Mouse (Mus musculus): ENCODE results near the gene Chmp6.

The Chmp6 gene

DNA sequence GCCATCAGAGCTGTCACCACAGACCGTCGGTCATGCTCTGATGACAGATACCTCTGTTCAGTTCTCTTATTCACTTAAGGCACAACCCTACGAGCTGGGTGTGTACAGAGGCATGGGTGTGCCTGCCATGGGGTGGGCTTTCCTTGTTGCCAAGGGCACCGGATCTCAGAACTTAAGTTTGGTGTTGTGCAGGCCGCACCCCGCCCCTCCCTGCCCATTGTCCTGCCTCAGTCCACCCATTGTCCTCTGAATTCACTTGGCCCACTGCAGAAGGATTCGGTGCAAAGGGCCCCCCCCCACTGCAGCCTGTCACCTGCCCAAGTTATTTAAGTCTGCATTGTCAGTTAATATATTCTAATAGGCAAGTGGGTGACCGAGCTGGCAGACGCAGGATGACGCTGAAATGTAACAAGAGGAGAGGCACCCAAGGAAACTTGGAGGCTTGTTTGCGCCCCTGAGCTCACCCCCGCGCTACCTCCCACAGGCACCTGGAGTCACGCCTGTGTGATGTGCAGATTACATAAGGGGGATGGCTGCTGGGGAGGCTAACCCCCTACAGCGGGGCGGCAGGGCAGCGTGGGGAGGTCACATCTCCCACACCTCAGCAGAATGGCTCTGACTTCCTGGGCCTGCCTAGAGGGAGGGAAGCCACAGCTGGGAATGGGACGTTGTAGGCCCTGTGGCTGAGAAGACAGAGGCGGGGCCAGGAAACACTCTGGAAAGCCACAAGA, 24.7 kb downstream of the Chmp6 start:
- DNase-seq = no peak

DNA sequence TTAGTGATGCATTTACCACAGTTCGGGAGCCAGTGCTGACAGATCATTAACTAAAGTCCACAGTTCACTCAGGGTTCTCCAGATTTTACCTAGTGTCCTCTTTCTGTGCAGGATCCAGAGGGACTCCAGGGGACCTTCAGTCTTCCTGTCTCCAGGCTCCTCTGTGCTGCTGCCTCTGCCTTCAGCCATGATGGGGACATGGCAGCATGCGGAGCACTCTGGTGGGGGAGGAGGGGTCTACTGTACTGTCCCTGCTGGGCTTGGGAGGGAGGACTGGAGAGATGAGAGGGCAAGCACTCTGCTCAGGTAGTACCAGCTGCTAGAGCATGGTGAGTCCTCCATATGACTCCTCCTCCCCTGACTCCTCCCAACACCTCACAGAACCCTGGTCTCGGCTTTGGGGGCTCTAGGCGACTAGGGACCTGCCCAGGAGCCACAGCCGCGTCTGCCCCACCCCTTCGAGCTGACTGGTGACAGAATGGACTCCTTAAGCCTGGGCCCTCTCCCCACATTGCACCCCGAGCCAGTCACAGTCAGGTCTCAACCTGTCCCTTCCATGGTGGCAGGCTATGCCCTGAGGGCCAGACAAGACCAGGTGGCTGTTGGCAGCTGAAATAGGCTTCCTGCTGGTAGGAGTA, 26.0 kb downstream of the Chmp6 start:
- no peak for DNase-seq

DNA sequence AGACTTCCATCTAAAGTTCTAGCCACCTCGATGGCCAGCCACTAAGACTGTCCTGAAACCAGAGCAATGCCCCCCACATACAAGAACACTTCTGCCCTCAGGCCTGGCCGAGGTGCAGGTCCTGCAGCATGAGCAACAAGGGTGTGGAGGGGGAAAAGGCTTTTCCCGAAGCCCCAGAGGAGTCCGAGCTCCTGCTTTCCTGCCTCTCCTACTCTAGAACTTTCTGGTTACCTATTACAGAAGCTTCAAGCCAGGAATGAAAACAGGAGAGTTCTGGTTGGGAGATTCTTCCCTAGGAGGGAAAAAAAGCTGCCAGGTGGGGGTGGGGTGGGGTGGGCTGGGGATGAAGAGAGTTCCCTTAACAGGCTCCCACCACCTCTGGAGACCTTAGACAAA, 26.5 kb downstream of the Chmp6 start:
- no peak for DNase-seq

DNA sequence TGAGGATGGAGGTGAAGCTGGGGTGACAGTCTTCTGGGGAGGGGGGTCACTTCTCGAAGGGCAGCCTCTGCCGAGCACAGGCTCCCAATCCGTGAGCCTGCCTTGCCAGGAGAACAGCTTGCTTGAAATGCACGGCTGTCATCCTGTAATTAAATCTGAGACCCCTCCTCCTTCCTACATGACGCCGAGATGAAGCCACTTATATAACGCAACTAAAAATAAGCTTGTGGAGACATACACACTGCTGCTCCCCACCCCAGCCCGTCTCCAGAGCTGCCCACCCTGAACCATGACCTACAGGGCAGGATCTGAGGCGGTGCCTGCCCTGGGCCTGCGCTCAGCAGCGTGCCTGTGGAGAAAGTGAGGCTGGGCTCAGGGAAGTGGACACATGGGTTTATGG, 26.9 kb downstream of the Chmp6 start:
- DNase-seq = no peak

DNA sequence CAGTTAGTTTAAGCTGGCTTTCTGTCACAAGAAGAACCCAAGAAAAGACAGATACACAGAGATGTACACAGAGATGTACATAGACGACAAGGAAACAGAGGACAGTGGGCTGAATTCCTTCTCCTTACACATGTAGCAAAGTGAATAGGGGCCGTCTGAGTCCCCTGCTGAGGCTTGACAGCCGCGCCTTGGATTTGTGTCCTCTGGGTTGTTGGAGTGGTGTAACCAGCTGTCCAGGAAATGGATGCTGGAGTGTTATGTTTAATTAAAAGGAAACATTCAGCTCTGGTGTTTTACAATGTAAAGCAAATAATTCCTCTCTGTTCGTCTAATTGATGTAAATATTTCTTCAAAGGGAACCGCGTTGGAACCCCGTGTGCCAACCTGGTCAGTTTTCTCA, 28.6 kb downstream of the Chmp6 start:
- DNase-seq = no peak

DNA sequence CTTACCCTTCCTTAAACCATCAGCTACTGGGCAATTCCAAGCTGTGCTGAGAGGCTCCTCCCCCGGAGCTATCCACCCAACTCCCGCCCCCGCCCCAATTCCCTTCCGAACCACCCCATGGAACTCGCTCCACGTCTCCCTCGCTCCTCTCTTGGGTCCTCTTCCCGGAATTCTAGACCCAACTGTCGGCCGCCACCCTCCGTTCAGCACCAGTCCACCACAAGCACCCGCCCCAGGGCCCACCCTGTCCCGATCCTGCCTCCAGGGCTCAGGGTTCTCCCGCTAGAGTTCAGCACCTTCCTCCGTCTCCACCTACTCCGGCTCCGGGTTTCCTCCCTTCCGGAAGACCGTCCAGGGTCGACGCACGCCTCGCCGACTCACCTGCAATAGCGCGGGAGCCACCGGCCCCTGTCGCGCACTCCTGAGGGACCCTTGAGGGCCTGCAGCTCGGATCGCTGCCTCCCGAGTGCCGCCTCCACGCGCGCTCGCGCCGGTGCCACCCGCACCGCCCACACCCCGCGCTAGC, 29.0 kb downstream of the Chmp6 start:
- DNase-seq = no peak

DNA sequence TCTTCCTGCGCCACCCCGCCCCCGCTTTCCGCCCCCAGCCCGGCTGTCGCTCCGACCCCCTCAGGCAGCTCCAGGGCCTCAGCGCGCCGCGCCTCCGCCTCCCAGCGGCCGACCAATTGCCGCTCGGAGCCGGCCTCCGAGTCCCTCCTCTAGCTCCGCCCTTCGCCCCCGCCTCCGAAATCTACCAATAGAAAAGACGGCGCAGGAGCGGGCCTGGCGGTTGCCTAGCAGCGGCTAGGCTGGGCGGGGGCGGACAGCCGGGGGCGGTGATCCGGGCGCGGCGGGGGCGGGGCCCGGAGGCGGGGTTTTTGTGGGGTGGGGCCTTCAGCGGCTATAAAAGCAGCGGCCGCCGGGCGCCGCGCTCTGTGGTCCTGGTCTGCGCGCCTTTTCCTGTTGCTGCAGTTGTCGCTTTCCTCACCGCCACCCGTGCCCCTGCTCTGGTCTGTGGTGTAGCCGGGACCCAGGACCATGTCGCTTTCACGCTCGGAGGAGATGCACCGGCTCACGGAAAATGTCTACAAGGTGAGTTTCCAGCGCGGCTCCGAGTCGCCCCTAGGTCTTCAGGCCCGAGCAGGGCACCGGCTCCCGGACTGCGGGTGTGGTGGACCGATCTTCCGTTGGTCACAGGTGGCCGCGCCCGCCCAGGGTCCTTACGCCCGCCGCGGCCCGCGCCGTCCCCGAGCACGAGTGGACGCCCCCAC, 29.6 kb downstream of the Chmp6 start, which contains the start of gene Baiap2:
Gene Baiap2, plus strand, starts transcription at position 37 of the 701 bp plus-strand sequence.
- DNase-seq = peak; percentile 96 to 99

DNA sequence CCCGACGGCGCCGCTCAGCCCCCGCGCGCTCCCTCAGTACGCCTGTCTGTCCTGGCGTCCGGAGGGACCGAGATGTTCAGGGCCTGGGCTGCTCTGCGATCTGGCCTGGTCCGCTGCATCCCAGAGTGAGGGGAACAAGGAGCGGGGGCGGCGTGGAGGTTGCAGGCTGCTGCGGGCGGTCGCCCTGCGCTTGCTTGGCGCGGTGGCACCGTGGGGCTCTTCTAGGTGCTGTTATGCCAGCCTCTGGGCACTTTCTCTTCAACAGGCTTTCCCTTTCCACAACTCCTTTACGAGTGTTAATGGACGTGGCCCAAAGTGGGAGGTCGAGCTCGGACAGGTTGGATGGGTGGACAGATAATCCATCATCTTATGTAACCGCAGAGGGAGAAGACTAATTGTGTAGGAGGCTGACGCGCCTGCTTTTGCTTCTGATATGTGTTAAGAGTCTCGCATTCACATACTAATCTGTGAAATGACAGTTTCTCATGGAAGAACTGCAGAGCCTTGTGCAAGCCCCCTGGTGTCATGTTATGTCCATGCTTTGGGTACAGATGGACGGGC, 30.3 kb downstream of the Chmp6 start:
- peak; percentile 50 to 57 for DNase-seq

DNA sequence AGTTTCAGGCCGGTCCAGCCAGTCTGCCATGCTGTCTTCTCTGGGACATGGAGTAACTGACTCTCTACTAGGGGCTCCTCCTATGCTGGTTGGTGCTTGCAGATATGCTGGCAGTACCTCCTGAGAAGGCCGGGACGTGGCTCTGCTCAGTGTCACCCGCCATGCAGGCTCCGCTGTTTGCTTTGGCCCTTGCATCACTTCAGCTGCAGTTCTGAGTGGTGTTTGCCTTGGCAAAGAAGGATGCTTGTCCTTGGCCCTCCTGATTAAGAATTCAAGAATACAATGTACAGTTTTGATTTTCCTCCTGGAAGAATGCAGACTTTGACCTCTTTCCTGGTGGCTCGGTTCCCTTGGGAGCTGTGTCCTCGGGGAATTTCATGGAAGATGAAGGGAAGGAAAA, 32.1 kb downstream of the Chmp6 start:
- no peak for DNase-seq

DNA sequence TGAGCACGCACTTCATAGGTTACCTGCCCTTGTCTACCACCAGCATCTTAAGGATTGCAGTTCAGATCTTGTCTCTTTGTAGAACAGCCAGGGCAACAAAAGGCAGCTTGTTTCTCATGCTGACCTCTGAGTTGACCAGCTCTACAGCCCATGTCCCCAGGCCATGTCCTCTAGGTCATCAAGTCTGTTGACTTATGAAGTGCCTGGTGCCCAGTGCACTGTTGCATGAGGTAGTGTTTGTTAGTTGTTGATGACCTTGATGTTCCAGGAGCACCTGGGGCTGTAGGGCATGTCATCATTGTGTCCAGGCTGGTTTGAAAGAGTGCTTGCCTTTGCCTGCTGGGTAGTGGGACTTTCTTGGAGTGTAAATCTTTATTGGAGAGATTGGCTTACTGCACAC, 34.2 kb downstream of the Chmp6 start:
- DNase-seq = no peak

DNA sequence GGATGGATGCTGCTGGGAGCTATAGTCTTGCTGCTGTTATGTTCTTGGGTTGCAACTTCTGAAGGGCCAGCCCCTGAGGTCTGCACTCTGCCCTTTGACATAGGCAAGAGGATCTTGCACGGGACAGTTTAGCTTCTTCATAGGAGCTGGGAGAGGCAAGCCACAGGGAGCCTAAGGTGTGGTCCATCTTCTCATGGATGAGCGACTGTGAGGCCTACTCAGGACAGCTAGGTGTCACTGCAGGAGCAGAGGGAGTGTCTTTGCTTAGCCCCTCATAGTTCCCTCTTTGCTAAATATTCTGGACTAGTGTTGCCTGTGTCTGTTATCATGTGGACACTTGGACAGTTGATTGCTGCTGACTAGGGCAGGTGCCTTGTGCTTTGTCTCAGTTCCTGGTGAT, 34.7 kb downstream of the Chmp6 start:
- DNase-seq = no peak

DNA sequence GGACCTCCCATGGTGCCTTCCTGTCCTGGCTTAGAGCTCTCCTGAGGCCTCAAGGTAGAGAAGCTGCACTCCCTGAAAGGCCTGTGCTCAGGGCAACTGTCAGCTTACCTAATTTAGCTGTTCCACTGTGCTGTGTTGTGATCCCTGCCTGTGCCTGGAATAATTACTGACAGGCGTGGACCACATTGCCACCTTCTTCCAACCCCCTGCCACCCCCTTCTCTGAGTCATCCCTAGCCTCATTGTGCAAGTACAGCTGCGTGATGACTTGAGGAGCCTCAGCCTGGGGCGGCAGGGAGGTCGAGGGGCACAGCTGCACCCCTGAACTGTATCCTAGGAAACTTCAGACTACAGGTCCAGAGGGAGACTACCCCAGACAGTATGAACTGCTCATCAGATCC, 35.1 kb downstream of the Chmp6 start:
- no peak for DNase-seq

DNA sequence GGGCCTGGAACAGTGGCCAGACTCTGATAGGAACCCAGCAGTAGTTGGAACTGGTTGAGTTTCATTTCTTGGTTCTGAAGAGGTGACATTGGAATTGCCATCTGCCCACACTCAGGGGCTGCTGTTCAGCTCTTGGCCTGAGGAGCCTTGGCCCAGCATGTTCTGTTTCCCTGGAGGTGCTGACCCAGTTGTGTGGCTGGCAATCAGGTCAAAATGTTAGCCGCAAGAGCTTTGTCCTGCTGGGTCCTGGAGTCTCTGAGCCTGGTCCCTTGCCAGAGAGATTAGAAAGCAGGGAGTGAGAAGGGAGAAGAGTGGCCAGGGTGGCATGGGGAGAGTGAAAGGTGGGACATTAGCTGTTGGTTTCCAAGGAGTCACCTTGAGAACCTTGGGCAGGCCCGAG, 35.6 kb downstream of the Chmp6 start:
- peak; percentile 37 for DNase-seq

DNA sequence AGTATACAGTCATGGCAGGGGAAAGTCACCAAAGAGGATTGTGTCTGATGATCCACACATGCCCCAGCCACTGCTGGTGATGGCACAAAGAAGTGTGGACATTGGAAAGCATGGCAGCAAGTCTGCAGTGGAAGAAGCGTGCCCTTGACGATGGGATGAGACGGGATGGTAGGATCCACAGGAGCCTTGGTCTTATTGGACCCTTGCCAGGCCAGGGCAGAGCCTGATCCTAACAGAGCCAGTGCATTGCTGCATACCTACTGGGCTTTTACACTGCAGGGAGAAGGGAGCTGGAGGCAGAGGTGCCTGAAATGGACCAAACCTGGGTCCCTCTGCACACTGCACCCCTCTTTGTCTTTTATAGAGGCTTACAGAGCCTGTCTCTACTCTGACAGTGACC, 37.3 kb downstream of the Chmp6 start:
- no peak for DNase-seq

DNA sequence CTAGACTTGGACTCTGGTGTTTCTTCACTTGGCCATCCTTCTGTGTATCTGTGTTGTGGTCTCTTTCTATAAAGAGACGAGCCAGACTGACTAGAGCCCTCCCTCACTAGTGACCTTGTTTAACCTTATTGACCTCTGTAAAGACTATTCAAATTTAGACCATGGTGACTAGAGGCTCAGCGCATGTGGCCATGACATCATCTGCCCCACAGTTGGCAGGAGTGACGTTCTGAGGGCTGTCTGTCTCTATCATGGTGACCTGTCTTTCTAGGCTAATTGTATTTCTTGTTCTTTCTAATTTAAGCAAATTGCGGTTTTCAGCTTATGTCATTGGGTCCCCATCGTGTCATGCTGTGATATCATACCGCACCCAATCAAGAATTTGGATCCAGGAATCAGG, 38.1 kb downstream of the Chmp6 start:
- DNase-seq = no peak

DNA sequence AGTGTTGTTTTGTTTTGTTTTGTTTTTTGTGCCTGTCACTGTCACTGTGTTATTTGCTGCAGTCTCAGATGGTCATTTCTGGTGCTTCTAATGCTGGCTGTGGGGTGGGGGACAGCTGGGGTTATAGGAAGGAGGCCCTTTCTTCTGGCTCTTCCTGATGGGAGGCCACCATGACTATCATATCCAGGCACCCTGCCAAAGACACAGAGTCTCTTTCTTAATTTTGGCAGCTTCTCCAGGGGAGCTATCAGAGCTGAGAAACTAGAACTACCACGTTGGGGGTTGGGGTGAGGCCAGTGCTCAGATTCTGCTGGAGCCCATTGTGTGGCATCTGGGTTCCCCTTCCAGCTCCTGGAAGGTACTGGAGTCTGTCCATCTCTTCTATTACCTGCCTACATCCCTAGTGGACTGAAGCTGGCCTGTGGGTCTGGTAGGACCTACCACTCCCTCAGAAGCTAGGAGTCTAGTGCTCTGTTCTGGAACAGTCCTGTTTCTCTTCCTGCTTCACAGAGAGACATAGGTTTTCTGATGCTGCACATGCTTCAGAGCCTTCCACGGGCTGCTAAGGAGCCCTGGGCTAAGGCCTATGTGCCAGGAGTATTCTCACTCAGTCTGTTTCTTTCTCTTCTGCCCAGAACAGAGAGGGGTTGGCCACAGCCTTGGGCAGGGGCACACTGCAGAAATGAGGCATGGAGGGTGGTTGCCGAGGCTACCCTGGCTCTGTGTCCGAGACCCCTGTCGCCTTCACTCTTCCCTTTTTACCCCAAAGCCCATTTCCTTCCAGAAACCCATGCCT, 39.4 kb downstream of the Chmp6 start:
- no peak for DNase-seq

DNA sequence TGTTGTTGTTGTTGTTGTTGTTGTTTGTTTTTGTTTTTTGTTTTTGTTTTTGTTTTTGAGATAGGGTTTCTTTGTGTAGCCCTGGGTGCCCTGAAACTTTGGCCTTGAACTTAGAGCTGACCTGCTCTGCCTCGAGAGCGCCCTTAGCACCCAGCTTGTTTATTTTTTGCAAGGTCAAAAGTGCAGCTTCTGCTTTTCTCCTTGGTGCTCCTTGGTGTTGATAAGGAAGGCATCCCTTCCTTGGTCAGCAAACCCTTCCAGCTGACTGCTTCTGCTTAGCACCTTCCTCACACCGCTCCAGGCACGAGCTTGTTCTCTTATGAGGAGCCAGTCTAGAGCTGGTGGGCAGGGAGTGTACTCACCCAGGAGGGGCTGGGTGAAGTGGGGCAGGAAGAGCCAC, 41.0 kb downstream of the Chmp6 start:
- no peak for DNase-seq

DNA sequence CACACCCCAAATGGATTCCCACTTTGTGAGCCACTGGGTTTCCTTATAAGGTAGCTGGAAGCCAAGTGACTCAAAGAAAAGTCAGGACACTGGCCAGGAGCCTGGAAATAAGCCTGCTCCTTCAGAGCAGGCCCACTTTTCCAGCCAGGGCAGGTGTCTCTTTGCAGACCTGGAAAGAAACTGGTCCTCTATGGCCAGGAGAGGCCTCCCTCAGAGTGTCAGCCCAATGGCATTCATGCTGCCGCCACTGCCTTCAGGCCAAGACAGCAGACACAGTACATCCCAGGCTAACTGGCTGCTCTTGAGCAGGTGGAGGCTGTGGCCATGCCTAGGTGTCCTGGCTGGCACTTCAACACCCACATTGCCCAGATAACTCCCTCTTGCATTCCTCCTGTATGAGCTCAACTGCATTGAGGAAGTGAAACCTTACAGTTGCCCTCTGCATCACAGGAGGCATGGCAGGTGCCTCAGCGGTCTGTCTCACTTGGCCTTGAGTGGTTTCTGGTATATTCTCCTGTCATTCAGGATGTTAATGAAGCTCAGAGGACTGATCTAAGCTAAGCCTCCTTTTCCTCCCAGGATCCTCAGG, 41.6 kb downstream of the Chmp6 start:
- peak in 1 of 2 experiments; percentile 34 for DNase-seq

DNA sequence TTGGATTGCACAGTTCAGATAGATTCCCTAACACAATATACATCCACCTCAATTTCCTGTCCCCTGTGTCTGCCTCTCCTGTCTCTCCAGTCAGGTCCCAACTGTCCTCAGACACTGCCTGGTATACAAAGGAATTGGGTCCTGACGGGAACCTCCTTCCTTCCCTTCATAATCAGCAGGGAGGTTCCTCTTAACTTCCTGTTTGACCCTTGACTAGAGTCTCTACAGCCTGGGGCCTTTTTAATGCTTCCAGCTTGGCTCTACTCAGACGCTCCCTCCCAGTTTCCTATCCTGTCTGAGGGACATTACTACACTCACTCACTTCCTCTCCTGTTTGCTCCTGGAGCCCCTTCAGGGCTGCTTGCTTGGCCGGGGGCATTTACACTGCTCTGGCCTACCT, 42.2 kb downstream of the Chmp6 start:
- DNase-seq = no peak

DNA sequence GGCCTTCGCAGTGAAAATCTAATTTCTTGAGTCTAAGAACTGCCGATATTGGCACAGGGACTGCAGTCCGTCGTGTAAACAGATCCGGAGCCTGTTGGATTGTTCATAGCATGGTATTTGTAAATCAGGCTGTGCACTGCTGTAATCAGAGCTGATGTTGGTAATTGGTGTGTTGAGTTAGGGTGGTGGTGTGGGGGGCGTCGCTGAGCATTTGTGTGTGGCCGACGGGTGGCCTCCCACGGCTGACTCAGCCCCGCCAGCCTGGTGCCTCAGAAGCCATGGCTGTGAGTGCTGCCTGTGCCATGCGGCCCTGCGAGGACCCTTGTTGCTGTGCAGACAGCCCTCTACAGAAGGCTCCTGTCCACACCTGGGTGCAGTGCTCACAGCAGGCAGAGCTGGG, 43.3 kb downstream of the Chmp6 start:
- DNase-seq = no peak

DNA sequence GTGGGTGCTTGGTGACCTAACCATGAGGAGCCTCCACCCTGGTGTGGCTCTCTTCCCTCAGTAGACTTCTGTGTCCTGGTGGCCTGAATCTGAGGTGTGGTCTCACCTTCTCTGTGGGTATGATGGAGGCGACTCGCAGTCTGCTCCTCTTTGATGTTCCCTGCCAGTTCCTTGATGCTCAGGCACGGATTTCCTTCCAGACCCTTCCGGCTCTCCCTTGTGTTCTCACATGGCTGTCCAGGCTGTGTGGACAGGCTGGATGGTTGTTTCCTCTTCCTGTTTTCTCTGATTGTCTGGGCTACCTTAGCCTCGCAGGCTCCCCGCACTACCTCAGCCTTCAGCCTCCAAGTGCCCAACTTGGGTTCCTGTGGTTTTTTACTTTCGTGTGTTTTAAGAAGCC, 45.6 kb downstream of the Chmp6 start:
- no peak for DNase-seq

DNA sequence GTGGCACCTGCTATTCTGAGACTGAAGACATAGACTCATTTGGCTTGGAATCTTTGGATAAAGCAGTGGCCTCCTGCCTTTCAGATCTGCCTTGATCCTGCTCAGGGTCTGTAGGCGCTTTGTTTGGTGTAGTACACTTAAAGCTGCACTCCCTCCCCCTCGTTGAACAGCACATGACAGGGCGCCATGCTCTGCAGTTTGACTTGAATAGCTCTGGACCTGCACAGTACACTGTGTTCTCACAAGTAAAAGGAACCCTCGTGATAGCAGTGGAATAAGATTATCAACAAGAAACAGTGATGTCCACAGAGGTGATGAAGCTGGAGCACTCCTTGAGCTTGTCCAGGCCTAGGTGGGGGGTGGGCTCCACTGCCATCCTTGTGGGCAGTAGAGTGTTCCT, 46.5 kb downstream of the Chmp6 start:
- no peak for DNase-seq

All from cerebellum, postnatal 36 days (tissue).